Mouse (Mus musculus): ENCODE data around the gene Dock3. TPM values are rescaled to one million over a fixed set of nuclear protein-coding genes. Genes with fewer than 3 reads are reported as not detected.

Gene Dock3
- polyA plus RNA-seq, 1 experiment from 2014 or later, result 0.60 TPM

DNA sequence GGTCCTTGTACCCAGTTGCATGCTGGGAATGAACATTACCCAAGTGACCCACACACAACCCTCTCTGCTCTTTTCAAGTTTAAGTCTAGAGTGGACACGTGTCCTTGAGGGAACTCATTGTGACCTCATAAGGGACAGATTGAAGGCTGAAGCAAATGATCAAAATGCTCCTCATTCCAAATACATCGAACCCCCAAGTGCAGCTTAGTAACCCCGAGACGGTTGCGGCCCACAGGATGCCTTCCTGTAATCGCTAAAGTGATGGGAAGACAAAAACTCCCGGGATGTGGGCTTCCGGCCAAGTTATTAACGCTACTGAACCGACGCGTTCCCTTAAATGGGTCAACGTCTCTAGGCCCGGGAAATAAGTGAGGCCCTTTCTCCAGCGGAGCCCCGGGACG lies 340.4 kb downstream of the Dock3 start:
- whole genome bisulfite sequencing, result under 1% methylated on average over 17 of the region's 17 CpGs
- ATAC-seq, result no peak
- H3K4me2 ChIP-seq (replicated peaks; ENCODE audit: low read depth), result peak overlapping the region; percentile 68
- no peak for TF ChIP-seq CTCF (IDR thresholded peaks at IDR 0.05; ENCODE audit: low read depth)
- 0 out of 2 replicates have a peak, but pooled peaks cover 7% of the 10 kb centered on the region for H3K4me1 ChIP-seq (replicated peaks; ENCODE audit: control insufficient read depth, insufficient read depth, low read length)
- H3K27ac ChIP-seq (ENCODE audit: low read depth, low read length), result peak overlapping the region; percentile 87
- H3K4me3 ChIP-seq (ENCODE audit: low read depth, low read length), result peak overlapping the region; percentile 79
- H3K36me3 ChIP-seq (ENCODE audit: control insufficient read depth, insufficient read depth), result peaks cover 26% of the 10 kb centered on the region
- H3K9ac ChIP-seq (ENCODE audit: low read depth, low read length), result peak overlapping the region; percentile 74
- H3K9me3 ChIP-seq (ENCODE audit: control insufficient read depth), result no peaks in the 10 kb centered on the region
- H3K27me3 ChIP-seq (replicated peaks; ENCODE audit: control insufficient read depth, insufficient read depth, low read length), result no peaks in the 10 kb centered on the region

DNA sequence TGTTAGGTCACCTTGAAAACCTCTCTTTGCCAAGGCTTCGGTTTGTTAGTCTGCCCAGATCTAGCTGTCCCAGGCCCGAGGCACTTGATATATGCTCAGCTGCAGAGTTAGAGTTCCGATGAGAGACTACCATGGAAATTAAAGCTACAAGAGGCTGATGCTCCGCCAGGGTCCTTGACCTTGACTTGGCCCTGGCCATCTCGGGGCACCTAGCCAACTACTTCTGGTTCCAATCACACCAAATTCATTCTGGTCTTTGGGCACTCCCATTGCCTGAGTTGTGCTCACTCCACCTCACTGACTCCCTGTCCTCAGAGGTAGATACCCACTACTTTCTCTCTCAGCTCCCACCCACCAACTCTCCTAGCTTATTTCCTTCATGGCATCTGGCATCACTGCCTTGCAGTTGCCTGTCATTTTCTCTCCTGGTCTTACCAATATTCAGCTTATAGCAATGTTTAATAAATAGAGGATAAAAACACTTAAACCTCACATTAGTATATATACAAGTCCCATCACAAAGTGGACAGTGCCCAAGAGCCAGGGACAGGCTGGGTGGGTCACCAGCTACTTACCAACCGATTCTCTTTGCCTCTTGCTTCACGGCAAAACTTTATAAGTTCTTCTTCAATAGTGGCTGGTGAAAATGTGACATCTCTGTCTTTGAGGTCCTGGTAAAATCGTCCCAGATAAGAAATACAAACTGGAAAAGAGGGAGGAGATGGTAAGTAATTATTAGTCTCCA lies 341.0 kb downstream of the Dock3 start:
- H3K4me1 ChIP-seq (replicated peaks; ENCODE audit: control insufficient read depth, insufficient read depth, low read length), result 0 out of 2 replicates have a peak, but pooled peaks cover 9% of the 10 kb centered on the region
- no peaks in the 10 kb centered on the region for H3K9me3 ChIP-seq (ENCODE audit: control insufficient read depth)
- no peak for ATAC-seq
- H3K27ac ChIP-seq (ENCODE audit: low read depth, low read length), result no peak overlapping the region
- 56% methylated on average over 8 of the region's 8 CpGs for WGBS
- H3K4me3 ChIP-seq (ENCODE audit: low read depth, low read length), result peak overlapping the region; percentile 79
- peak overlapping the region; percentile 68 for H3K4me2 ChIP-seq (replicated peaks; ENCODE audit: low read depth)
- no peak overlapping the region for H3K9ac ChIP-seq (ENCODE audit: low read depth, low read length)
- no peak for TF ChIP-seq CTCF (IDR thresholded peaks at IDR 0.05; ENCODE audit: low read depth)
- no peaks in the 10 kb centered on the region for H3K27me3 ChIP-seq (replicated peaks; ENCODE audit: control insufficient read depth, insufficient read depth, low read length)
- H3K36me3 ChIP-seq (ENCODE audit: control insufficient read depth, insufficient read depth), result peaks cover 26% of the 10 kb centered on the region

DNA sequence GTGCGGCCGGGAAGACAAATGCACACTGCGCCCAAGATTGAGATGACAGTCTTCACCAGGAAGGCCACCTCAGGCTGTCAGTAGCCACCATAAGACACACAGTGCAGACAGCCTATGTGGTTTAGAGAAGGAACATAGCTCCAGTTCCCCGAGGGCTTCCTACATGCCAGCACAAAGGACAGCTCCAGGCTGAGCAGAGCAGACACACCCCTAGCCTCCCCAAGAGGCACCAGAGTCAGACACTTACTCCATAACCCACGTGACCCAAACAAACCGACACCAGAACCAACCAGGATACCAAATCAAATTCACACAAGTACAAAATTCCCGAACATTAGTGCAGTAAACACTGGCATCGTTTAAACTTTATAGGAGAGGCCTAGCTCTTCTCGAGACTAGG lies 342.4 kb downstream of the Dock3 start:
- WGBS, result 73% methylated on average over 9 of the region's 9 CpGs
- H3K27me3 ChIP-seq (replicated peaks; ENCODE audit: control insufficient read depth, insufficient read depth, low read length), result no peaks in the 10 kb centered on the region

GRCm38 (mm10) chr9:106888346-106888745 lies 343.4 kb downstream of the Dock3 start:
- TF ChIP-seq CTCF (IDR thresholded peaks at IDR 0.05; ENCODE audit: low read depth), result no peak
- no peak for ATAC-seq
- H3K9ac ChIP-seq (ENCODE audit: low read depth, low read length), result no peak overlapping the region
- H3K9me3 ChIP-seq (ENCODE audit: control insufficient read depth), result no peaks in the 10 kb centered on the region
- H3K27ac ChIP-seq (ENCODE audit: low read depth, low read length), result no peak overlapping the region
- H3K4me2 ChIP-seq (replicated peaks; ENCODE audit: low read depth), result no peak overlapping the region
- 93% methylated on average over 3 of the region's 3 CpGs for WGBS
- peaks cover 29% of the 10 kb centered on the region for H3K36me3 ChIP-seq (ENCODE audit: control insufficient read depth, insufficient read depth)
- H3K27me3 ChIP-seq (replicated peaks; ENCODE audit: control insufficient read depth, insufficient read depth, low read length), result no peaks in the 10 kb centered on the region
- H3K4me1 ChIP-seq (replicated peaks; ENCODE audit: control insufficient read depth, insufficient read depth, low read length), result 0 out of 2 replicates have a peak, but pooled peaks cover 15% of the 10 kb centered on the region
- no peak overlapping the region for H3K4me3 ChIP-seq (ENCODE audit: low read depth, low read length)

More for the DNA sequence above, 342.4 kb downstream of the Dock3 start:
- no peak for TF ChIP-seq CTCF (IDR thresholded peaks at IDR 0.05; ENCODE audit: low read depth)
- H3K27ac ChIP-seq (ENCODE audit: low read depth, low read length), result no peak overlapping the region
- H3K9me3 ChIP-seq (ENCODE audit: control insufficient read depth), result no peaks in the 10 kb centered on the region
- no peak for ATAC-seq
- H3K9ac ChIP-seq (ENCODE audit: low read depth, low read length), result no peak overlapping the region
- no peak overlapping the region for H3K4me2 ChIP-seq (replicated peaks; ENCODE audit: low read depth)
- H3K36me3 ChIP-seq (ENCODE audit: control insufficient read depth, insufficient read depth), result peaks cover 26% of the 10 kb centered on the region
- H3K4me3 ChIP-seq (ENCODE audit: low read depth, low read length), result no peak overlapping the region
- 0 out of 2 replicates have a peak, but pooled peaks cover 14% of the 10 kb centered on the region for H3K4me1 ChIP-seq (replicated peaks; ENCODE audit: control insufficient read depth, insufficient read depth, low read length)

- peak; percentile 89 for TF ChIP-seq CTCF (IDR thresholded peaks at IDR 0.05; ENCODE audit: low read depth)
- peak within 1 kb of the TSS; percentile 89 for H3K4me3 ChIP-seq (ENCODE audit: low read depth, low read length)
- ATAC-seq, result peak; percentile 81
These were observed 344.6 kb downstream of the Dock3 start, which contains the start of gene Rbm15b for GRCm38 (mm10) chr9:106886828-106887702. Gene Rbm15b, minus strand, starts transcription at chr9:106887428.

More at GRCm38 (mm10) chr9:106886828-106887702, 344.6 kb downstream of the Dock3 start, which contains the start of gene Rbm15b:
- 1% methylated on average over 92 of the region's 101 CpGs for WGBS
- H3K9me3 ChIP-seq (ENCODE audit: control insufficient read depth), result no peaks in the 10 kb centered on the region
- H3K36me3 ChIP-seq (ENCODE audit: control insufficient read depth, insufficient read depth), result peaks cover 34% of the 10 kb centered on the region
- no peaks in the 10 kb centered on the region for H3K27me3 ChIP-seq (replicated peaks; ENCODE audit: control insufficient read depth, insufficient read depth, low read length)
- H3K4me2 ChIP-seq (replicated peaks; ENCODE audit: low read depth), result peak within 1 kb of the TSS; percentile 96
- peak within 1 kb of the TSS; percentile 94 for H3K9ac ChIP-seq (ENCODE audit: low read depth, low read length)
- peak within 1 kb of the TSS; percentile 90 for H3K27ac ChIP-seq (ENCODE audit: low read depth, low read length)
- H3K4me1 ChIP-seq (replicated peaks; ENCODE audit: control insufficient read depth, insufficient read depth, low read length), result 0 out of 2 replicates have a peak, but pooled peaks cover 15% of the 10 kb centered on the region

Measured in intestine, postnatal 0 days (tissue).